Mouse (Mus musculus) megakaryocyte, embryonic 14.5 days (primary cell): Measurements from ENCODE around the gene Grk6.

Source experiments
- FLI1 ChIP-seq: IDR thresholded peaks from 2 replicates; pipeline ENCODE4 v1.6.1; 2012; ENCODE audit warnings: low read length, inconsistent platforms, mixed read lengths
- GATA1 ChIP-seq: IDR thresholded peaks from 3 replicates; pipeline ENCODE4 v1.6.1; 2012; ENCODE audit warnings: mixed read lengths, low read length, inconsistent platforms, borderline replicate concordance

GRCm38 (mm10) chr13:55420018-55420932, 24.6 kb upstream of the Grk6 start:
- TF ChIP-seq GATA1 (no peak), FLI1 (no peak)
